Mouse (Mus musculus) urinary bladder, postnatal 14 days (tissue): ENCODE measurements around the gene Mylpf.
A peak's percentile ranks its signal among the peaks of the same experiment; 100 is the strongest.

Source experiments
- DNase-seq: peaks from one replicate; pipeline ENCODE4 v3.0.0; 2021; ENCODE audit warnings: low spot score

Mylpf gene

GRCm38 (mm10) chr7:127259186-127259905 is 50.7 kb downstream of the Mylpf start:
- no peak for DNase-seq

GRCm38 (mm10) chr7:127260309-127261111 is 51.8 kb downstream of the Mylpf start, which contains the start of gene Dctpp1:
Gene Dctpp1 (minus strand): TSS chr7:127260709.
- peak; percentile 96 for DNase-seq

GRCm38 (mm10) chr7:127262218-127262961 is 53.7 kb downstream of the Mylpf start:
- no peak for DNase-seq

GRCm38 (mm10) chr7:127263526-127263925 is 54.8 kb downstream of the Mylpf start:
- DNase-seq, result no peak
